Mouse (Mus musculus): ENCODE data around the gene Ccno. TPM values are rescaled to one million over a fixed set of nuclear protein-coding genes. Genes with fewer than 3 reads are reported as not detected.
A peak's percentile ranks its signal among the peaks of the same experiment; 100 is the strongest.

The Ccno gene
- total RNA-seq (2021), result 1 to 10 TPM; 1.1 to 2.1 TPM
- long read RNA-seq, experiment 1, partial matches to known transcripts, result 0 of 3 reads
- long read RNA-seq, experiment 1, other reads (novel, unspliced or antisense), result 0 of 3 reads
- long read RNA-seq, experiment 2, partial matches to known transcripts, result 0 of 1 reads
- long read RNA-seq, experiment 2, other reads (novel, unspliced or antisense), result 0 of 1 reads

- peak; percentile 94 to 96 for DNase-seq (ENCODE audit: low spot score in 2 of 2)
- intact Hi-C loops (cut with DNase I), result loop anchor here (5.0 kb wide), 1 partner anchor 45 kb away; no protein-coding TSS in a partner anchor
Measured at GRCm38 (mm10) chr13:112987532-112987943, at the start of gene Ccno. Gene Ccno (plus strand): TSS chr13:112987802.

- intact Hi-C loops (cut with DNase I), result no loop called here
- DNase-seq (ENCODE audit: low spot score in 2 of 2), result no peak
Measured at GRCm38 (mm10) chr13:112938130-112938529, 49.5 kb upstream of the Ccno start.

DNA sequence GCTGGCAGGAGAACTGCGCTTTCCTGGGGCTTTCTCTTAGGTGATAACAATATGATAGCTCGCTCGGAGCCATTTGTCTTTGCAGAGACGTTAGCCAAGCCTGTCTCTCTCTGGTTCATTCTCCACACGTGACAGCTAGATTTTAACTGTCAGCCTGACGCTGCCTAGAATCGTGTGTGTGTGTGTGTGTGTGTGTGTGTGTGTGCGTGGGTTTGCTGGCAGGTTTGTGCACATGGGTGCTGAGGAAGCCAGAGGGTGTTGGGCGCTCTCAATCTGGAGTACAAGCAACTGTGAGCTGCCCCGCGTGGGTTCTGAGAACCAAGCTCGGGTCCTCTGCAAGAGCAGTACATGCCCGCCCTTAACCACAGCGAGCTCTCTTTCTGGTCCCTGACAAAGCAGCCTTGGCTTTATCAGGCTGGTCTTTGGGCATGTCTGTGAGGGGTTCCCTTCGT is 45.7 kb upstream of the Ccno start:
- peak; percentile 26 to 56 for DNase-seq (ENCODE audit: low spot score in 2 of 2)
- intact Hi-C loops (cut with DNase I), result no loop called here

DNA sequence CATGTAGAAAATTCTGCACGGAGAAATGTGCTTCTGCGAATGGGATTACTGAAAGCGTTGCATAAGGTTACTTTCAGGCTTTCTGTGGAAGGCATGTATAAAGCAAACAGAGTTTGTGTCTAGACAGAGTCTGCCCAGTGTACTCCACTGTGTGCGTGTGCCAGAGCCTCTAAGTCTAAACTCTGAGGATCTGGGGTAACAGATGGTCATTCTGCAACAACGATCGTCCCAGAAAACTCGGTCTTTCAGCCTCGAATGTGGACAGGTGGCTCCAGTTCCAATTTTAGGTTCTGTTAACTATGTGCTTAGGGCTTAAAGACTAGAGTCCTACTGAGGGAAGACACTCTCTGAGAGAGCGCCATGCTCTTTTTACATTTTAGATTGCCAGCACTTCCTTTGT is 42.3 kb upstream of the Ccno start:
- DNase-seq (ENCODE audit: low spot score in 2 of 2), result peak; percentile 19 to 38
- intact Hi-C loops (cut with DNase I), result no loop called here

DNA sequence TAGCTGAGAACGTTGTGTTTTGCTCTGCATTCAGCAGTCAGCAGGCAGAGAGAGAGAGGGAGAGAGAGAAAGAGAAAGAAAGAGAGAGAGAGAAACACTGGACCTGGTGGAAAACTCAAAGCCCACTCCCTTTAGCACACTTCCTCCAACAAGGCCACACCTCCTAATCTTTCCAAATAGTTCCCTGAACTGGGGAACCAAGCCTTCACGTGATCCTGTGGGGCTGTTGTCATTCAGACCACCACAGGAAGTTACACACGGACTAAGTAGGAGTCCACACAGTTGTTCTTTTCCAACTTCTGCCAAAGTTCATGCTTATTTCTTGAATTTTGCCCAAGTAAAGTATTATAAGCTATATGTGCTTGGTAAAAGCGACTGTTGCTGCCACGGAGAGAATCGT is 41.7 kb upstream of the Ccno start:
- intact Hi-C loops (cut with DNase I), result no loop called here
- DNase-seq (ENCODE audit: low spot score in 2 of 2), result no peak

DNA sequence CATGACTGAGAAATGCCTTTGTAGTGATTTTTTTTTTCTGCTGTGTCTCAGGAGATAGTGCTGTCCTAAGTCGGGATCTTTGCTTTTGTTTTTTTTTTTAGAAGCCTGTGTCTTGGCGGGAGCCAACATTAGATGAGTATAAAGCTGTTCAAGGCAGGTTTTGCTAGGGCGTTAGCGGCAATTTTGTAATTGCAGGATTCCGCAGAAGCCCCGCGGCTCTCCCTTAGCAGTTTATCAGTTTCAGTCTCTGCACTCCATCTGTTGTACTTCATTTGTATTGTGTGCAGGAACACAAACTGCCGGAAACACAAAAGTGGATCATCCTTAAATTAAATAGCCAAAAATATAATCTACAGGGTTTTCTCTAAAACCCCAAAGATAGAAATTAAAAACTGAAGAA is 33.5 kb upstream of the Ccno start:
- intact Hi-C loops (cut with DNase I), result no loop called here
- peak in 1 of 2 experiments; percentile 16 for DNase-seq (ENCODE audit: low spot score in 2 of 2)

DNA sequence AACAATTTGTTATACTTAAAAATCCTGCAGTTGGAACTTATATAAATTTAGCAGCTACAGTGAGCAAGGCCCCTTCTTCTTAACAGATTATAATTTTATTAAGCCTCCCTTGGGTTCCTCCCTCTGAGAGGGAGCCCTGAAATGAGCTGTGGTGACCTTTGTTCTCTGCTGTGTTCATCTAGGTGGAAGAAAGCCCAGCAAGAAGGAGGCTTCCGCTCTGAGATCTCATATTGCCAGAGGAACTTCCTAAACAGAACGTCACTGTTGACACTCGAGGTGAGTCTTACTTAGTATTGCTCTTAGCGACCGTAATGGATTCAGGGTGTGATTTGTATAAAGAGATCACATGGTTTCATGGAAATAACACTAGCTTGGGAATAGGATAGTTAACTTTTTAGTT is 24.5 kb upstream of the Ccno start:
- no peak for DNase-seq (ENCODE audit: low spot score in 2 of 2)
- intact Hi-C loops (cut with DNase I), result no loop called here

DNA sequence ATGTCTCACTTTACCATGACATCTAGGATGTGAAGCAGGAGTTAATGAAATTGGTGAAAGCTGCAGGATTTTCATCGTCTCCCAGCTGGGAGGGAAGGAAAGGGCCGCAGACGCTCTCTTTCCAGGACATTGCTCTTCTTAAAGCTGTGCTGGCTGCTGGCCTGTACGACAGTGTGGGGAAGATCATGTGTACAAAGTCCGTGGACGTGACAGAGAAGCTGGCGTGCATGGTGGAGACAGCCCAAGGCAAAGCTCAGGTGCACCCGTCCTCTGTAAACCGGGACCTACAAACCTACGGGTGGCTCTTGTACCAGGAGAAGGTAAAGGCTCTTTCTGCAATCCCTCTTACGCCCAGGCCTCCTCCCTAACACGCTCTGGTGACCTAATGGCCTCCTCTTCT is 23.2 kb upstream of the Ccno start:
- intact Hi-C loops (cut with DNase I), result no loop called here

DNA sequence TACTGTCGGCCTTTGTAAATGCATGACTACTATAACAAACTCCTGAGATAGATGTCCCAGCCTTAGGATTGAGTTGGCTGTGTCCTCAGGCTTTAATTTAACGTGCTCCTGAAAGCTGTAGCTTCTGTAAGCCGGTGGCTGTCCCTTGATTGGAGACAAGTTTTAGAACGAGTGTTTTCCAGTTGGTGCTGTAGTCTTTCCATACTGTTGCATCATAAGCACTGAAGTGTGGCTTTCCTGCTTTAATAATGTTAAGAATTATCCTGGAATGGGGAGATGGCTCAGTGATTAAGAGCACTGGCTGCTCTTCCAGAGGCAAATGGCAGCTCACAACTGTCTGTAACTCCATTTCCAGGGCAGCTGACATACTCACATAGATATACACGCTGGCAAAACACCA is 20.3 kb upstream of the Ccno start:
- DNase-seq (ENCODE audit: low spot score in 2 of 2), result no peak
- intact Hi-C loops (cut with DNase I), result no loop called here

More for the DNA sequence above, 23.2 kb upstream of the Ccno start:
- DNase-seq (ENCODE audit: low spot score in 2 of 2), result no peak

DNA sequence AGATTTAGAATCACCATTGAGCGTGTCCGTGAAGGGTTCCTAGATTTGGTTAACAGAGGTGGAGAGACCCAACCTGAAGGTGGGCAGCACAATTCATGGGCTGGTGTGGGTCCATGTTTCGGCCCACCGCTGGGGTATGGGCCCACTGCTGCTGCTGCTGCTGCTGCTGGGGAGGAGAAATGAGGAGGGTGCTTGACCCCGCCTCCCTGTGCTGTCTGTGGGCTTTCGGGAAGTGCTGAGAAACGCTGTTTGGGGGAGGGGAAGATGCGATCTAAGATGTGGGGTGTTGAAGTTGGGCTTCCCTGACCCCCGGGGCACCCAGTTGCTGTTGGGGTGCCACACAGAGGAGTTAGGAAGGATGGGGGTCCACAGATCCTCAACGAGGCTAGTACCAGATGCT is 10.9 kb upstream of the Ccno start:
- DNase-seq (ENCODE audit: low spot score in 2 of 2), result no peak
- intact Hi-C loops (cut with DNase I), result no loop called here

- intact Hi-C loops (cut with DNase I), result loop anchor here (5.0 kb wide), 1 partner anchor 46 kb away; no protein-coding TSS in a partner anchor
Measured at GRCm38 (mm10) chr13:112985605-112986450, 1.8 kb upstream of the Ccno start.

GRCm38 (mm10) chr13:112986451-112986950 is 1.1 kb upstream of the Ccno start:
- intact Hi-C loops (cut with DNase I), result loop anchor here (5.0 kb wide), 1 partner anchor 46 kb away; no protein-coding TSS in a partner anchor

More at GRCm38 (mm10) chr13:112985605-112986450, 1.8 kb upstream of the Ccno start:
- no peak for DNase-seq (ENCODE audit: low spot score in 2 of 2)

GRCm38 (mm10) chr13:112987991-112988390 is 389 bp downstream of the Ccno start:
- DNase-seq (ENCODE audit: low spot score in 2 of 2), result no peak
- intact Hi-C loops (cut with DNase I), result loop anchor here (5.0 kb wide), 1 partner anchor 44 kb away; no protein-coding TSS in a partner anchor

More at GRCm38 (mm10) chr13:112986451-112986950, 1.1 kb upstream of the Ccno start:
- DNase-seq (ENCODE audit: low spot score in 2 of 2), result no peak

- DNase-seq (ENCODE audit: low spot score in 2 of 2), result no peak
- intact Hi-C loops (cut with DNase I), result loop anchor here (5.0 kb wide), 1 partner anchor 43 kb away; no protein-coding TSS in a partner anchor
Measured at GRCm38 (mm10) chr13:112988866-112989265, 1.3 kb downstream of the Ccno start.

GRCm38 (mm10) chr13:112989541-112989940 is 1.9 kb downstream of the Ccno start:
- DNase-seq (ENCODE audit: low spot score in 2 of 2), result no peak
- intact Hi-C loops (cut with DNase I), result loop anchor here (5.0 kb wide), 1 partner anchor 43 kb away; no protein-coding TSS in a partner anchor

GRCm38 (mm10) chr13:112990346-112990745 is 2.7 kb downstream of the Ccno start:
- intact Hi-C loops (cut with DNase I), result no loop called here

DNA sequence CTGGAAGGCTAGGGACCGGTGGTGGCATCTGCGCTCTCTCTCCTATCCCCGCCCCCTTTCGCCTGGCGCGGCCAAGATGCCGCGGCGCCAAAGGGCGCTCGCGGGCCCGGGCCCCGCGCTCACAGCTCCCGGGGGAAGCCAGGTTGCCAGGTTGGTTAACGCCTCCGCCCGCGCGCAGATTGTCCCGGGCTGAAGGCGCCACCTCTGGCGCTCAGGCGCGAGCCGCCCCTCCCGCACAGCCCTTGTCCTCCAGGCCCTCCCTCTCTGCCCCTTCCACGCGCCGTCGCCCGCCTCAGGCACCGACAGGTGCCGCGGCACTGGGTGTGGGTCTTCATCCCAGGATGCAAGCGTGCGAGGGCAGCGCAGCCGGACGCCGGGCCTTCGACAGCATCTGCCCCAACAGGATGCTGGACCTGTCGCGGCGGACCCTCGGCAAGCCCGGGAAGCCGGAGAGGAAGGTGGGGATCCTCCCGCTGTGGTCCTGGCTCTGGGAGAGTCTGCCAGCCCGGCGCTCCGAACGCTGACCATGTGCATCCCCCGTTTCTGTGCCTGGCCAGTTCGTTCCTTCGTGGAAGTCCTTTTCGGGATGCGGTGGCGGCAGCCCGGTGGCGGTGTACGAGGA is 6.0 kb downstream of the Ccno start, which contains the start of gene Mcidas:
Mcidas (plus strand) TSS at position 315 of the 622 bp plus-strand sequence.
- DNase-seq (ENCODE audit: low spot score in 2 of 2), result no peak
- intact Hi-C loops (cut with DNase I), result no loop called here

More at GRCm38 (mm10) chr13:112990346-112990745, 2.7 kb downstream of the Ccno start:
- DNase-seq (ENCODE audit: low spot score in 2 of 2), result no peak

DNA sequence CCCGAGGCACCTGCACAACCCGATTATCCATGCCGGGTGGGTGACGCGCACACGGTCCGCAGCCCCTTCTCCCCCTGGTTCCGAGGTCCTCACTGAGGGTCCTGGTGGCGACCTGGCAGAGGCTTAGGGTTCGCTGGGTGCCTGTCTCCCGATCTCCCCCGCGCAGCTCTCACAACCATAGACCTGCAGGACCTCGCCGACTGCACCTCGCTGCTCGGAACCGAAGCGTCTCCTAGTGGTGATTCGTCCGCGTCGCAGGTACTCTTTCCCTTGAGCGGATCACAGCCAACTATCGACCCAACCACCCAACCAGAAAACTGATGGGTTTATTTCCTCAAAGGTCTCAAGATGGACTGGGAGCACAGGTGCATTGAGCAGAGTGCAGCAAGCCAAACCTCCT is 6.6 kb downstream of the Ccno start:
- peak; percentile 40 to 58 for DNase-seq (ENCODE audit: low spot score in 2 of 2)
- intact Hi-C loops (cut with DNase I), result no loop called here

DNA sequence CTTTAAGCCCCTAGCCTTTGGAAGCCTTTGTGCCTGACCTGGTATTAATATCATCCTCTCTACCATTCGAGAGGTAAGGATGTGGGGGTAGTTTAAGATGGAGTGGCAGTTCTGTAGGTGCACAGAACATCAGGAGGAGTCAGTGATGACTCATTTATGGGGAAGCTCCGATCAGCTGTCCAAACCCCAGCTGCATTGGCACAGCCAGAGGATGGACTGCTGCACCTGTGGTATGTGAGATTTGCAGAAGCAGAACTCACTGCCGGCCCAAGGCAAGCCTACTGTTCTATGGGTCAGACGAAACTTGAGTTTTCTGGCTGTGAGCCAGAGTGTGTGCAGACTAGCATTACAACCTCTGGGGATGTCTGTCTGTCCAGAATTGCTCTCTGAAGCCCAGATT is 8.8 kb downstream of the Ccno start:
- DNase-seq (ENCODE audit: low spot score in 2 of 2), result no peak
- intact Hi-C loops (cut with DNase I), result no loop called here

DNA sequence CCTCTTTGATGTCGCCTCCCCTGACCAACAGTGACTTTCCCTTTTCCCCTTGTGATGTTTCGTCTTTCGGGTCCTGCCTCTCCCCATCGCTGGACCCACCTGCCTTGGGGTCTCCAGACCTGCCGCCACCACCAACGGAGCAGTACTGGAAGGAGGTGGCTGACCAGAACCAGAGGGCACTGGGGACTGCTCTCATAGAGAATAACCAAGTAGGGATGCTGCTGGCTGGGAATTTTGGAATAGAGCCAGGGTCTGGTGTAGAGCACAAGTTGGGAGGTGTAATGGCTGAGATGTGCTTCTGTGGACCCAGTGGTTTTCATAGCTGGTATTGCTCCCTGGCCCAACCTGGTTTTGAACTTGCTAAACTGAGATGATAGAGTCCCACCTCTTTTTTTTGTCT is 9.8 kb downstream of the Ccno start:
- intact Hi-C loops (cut with DNase I), result no loop called here
- no peak for DNase-seq (ENCODE audit: low spot score in 2 of 2)

All from left cerebral cortex, postnatal 14 days (tissue).